Mouse (Mus musculus) mesoderm, embryonic 11.5 days (tissue): ENCODE measurements at regions not wholly inside any gene's neighbourhood (a gene's known extent, or its start where the extent isn't known, plus 50 kb on each side); places are given as distances from the start of the nearest gene placed in this dataset.

Experiments used
- DNase-seq: peaks from one replicate; pipeline ENCODE4 v3.0.0-alpha.2; 2012; ENCODE audit warnings: low read depth, low spot score

DNA sequence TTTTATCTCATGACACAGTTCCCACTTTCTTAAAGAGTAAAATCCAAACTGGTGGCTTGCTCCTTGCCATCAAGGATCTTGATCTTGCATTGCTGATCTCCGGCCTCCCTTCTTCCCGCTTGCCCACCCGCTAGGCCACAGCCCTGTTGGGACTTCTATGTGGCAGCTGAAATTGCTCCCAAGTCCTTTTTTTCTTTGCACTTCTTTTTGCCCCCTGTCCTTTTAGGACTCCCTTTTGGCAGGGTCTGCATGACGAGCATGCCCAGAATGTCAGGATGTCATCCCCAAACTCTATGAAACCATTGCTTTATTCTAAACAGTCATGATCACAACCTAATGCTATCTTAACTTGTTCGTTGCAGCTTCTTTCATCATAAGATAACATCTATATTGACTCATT lies 588.6 kb downstream of the Tox3 start:
- DNase-seq: no peak

DNA sequence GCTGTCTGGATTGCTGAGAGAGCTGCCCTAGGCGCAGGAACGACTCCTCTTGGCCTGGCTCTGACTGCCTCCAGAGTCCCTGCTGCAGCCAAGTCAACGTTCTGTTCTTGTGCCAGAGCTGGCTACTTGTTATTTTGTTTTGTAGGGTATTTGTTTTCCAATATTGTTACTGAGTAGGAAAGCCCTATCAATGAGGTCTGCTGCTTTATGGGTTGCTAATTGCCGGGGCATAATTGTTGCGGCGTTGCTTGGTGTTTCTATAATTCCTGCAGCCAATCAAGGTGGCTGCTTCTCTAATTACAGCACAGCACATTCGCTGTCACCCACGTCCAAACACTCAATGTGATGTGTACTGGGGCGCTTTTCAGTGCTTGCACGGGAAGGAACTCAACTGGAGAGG lies 589.4 kb downstream of the Tox3 start:
- DNase-seq: no peak

DNA sequence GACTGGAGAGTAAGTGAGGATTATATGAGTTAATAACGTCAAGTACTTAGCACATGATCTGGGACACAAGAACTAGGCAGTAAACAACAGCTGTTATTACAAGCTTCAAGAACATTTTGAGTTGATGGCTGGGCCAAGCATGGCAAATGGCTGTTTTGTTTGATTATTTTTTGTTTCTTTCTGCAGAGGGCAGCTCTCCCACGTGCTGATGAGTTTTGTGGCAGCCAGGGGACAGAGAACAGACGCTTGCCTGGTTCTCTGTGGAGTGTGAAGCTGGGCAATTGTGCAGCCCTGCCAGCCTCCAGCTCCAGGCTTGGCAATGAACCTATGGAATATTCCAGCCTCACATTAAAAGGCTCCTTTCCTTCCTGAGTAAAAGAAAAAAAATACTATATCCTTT lies 592.2 kb downstream of the Tox3 start:
- no peak for DNase-seq

DNA sequence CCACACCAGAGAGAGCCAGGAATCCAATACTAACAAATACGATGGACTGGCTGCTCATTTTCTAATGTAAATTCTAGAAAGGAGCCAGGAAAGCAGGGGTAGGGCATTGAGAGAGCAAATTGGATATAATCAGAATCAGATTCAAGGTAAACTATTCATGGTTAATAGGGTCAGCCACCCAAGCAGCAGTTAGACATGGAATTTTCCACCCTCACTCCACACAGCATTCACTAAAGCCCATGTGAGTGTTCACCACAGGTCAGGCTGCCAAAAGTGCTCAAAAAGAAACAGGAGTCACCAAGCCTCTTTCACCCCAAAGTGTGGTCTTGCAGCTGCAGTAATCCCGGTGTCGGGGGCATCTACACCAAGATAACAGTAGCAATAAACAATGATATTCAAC lies 596.9 kb downstream of the Tox3 start:
- no peak for DNase-seq

DNA sequence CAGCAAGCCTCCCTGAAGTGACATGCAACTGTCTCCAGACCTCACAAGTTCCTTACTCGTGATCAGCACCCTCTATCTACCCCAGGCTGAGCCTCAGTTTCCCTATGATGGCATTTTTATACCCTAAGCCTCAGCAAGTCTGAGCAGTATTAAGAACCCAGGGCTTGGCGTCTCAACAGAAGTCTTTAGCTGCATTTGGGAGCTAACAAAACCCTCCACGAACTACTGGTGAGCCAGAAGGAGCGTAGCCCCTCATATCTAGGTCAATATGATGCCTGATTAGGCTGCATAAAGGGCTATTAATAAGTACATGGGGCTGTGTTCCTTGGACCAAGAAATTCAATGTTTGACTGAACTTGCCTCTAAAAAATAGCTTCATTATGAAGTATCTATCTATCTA lies 600.4 kb downstream of the Tox3 start:
- DNase-seq: no peak

DNA sequence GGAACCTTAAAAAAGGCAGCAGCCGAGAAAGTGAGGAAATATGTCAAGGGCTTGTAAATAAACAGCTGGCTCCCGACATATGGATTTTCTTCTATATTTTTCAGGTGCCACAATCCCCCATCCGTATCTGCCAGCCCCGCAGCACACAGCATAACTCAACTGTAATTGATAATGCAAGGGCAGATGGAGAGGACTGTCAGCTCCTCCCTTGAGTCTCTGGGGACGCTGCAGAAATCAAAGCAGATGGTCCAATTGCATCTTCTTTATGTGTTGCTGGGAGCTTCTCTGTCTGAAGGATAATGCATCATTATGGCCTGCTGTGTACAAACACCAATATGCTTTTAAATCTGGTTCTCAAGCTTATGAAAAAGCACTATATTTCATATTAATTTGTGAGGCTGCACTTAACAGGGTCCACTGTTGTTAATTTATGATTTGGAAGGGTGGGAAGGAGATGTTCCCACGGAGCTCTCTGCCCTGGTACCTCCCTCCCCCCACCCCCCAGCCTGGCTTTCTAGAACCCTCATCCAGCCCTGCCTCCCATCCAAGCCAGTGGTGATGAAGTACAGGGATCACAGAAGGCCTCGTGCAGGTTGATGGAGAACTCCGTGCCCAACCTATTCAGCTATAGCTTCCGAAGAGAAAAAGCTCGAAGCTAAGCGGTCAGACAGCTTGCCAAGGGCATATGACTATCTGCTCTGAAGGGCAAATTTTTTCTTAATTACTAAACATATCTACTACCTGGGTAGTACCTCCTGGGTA lies 603.7 kb downstream of the Tox3 start:
- DNase-seq: peak; percentile 49

DNA sequence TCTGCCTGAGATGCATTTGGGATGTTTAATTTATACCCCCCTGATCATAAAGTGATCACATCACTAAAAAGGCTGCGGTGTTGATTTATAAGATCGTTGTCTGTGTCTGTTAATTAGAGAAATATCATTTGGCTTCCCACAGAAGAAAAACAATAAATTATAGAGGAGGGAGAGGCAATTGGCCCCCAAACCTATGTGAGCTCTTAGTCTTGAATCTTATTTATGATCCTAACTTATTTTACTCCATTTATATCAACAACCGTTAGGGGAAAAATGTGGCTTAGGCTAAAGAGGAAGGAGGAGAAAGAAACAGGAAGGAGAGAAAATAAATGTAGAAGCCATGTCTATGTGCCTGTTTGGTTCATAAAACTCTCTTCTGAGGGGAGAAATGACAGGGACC lies 609.5 kb downstream of the Tox3 start:
- no peak for DNase-seq

DNA sequence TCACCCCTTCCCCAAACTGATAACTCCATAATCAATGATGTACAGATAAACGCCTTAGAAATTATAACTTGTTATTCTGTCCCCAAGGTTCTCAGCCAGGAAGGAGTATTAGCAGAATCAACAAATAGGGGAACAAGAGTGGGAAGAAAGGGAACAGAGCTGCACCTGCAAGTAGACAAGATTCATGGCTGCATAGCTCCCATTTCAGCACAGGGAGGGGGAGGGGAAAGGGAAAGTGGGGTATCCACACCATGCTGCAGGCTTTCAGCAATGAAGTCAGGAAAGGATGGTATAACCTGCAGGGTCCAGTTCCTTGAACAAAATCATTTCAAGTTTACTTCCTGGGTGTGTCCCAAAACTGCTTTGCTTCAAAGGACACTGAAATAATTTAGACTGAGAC lies 610.5 kb downstream of the Tox3 start:
- DNase-seq: no peak

DNA sequence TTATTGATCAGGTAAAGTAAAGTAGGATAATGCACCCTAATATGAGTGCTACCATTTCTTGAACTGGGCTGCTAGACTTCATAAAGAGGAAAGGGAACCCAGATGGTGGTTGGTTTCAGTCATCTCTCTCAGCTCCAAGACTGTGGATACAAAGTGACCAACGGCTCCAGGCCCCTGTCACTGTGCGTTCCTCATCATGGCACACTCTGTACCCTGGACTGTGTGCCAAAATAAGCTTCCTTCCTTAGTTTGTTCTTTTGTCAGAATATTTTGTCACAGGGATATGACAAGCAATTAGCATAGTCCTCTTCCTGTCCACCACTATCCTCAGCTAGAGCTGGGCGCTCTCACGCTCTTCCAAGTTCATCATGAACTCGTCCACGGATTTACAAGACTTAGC lies 620.9 kb downstream of the Tox3 start:
- no peak for DNase-seq

DNA sequence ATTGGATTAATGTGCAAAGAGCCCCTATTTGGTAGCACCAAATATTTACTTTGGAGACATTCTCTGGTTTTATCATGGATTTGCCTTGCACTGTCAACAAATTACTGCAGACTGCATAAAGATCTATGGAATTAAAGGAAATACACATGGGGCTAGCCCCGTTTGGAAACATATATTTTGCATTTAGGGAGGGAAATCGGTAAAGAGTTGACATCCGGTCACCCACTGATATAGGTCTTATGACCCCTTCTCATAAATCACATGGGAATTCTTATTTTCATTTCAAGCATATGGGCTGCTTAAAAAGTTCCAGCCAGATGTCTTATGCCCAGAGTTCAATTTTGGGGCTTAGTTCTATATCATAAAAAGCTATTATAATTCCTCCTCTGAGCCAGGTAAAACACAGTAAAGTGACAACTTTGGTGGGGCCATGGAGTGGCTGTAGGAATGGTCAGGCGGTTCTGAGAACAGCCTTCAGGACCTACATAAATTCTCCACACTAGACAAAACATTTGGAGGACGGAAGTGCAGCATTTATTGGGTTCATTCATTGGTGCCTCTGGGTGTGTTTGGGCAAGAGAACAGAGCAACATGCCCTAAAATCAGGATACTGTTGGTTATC lies 626.3 kb downstream of the Tox3 start:
- no peak for DNase-seq

DNA sequence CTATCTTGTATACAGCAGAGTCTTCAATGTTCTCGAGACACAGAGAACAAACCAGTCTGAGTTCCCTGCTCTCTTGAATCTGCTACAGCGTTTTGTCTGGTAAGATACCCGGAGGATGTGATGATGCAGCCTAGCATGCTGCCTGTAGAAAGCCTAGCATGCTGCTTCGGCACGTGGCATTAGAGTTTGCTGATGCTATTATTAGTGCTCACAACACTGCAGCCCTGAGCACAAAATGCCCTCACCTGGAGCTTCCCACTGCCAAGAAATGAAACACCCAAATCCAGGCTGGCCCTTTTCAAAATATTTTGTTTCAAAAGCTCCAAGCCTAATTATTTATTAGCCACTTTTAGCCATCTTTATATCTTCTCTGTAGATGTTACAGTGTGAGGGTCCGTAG lies 634.3 kb downstream of the Tox3 start:
- DNase-seq: no peak

DNA sequence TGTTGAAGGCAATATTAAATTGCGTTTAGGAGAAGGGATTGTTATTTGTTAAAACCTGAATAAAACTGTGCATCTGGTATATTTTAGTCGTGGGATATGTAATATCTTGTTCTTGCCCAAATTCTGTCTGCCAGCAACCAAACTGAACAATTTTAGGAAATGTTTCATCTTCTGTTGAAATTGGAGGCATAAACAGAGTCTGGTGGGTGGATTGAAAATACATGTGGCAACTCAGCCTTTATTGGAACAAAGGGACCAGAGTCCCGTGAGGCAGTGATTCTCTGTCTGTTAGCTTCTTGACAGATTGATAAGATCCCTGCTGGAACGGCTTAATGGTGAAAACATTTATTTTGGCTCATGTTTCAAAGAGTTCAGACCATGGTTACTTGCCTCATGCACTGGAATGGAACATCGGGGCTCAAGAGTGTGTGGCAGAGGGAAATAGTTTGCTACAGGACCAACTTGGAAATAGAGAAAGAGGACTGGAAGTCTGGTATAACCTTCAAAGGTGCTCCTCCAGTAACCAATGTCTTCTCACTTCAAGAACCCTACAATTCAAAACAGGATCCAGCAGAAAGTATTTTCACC lies 640.7 kb downstream of the Tox3 start:
- DNase-seq: peak; percentile 24

DNA sequence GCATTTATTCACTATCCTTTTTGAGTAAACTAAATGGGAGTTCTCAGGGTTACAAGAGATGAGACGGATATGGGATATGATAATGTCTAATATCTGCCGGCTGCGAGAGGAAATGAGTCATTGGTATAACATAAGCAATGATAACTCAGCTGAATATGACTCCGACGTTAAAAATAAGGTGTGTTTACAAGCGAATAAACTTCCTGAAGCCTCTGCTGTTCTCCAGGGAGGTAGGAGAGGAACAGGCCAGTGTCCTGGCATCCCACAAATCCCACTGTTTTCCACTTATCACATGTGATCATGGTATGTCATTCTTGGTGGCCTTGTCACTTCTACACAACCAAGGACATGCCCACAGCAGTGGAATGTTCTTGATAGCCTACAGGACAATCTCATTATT lies 641.7 kb upstream of the Sall1 start:
- DNase-seq: no peak

DNA sequence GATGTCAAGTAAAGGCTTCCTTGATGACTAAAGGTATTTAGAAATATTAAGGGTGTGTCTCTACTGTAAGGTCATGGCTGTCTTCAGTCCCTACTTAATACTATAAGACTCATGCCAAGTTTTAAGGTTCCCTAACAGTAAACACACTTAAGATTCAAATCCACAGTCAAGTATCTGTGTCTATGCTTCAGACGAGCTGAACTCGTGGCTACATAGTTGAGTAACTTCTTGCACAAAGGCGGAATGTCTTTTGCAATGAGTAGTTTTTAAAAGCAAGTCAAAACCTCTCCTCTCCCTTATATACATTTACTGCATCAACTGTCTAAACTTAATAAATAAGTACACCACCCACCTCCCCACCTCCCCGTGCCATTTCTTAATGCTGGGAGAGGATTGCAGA lies 637.0 kb upstream of the Sall1 start:
- DNase-seq: no peak

DNA sequence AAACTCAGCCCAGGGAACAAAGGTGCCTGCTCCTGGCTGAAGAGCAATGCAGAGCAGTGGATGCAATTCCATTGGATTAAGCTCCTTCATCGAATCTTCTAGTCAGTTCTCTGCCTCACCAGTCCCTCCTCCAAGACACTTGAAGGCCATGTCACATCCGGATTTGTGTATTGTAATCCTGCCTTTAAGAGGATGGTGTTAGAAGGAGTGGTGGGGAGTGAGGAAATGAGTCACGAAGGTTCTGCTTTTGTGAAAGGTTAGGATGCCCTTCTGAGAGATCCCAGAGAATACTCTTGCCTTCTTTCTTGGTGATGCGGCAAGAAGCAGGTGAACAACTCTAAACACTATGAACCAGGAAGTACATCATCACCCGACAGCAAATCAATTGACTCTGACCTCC lies 636.4 kb upstream of the Sall1 start:
- DNase-seq: no peak

DNA sequence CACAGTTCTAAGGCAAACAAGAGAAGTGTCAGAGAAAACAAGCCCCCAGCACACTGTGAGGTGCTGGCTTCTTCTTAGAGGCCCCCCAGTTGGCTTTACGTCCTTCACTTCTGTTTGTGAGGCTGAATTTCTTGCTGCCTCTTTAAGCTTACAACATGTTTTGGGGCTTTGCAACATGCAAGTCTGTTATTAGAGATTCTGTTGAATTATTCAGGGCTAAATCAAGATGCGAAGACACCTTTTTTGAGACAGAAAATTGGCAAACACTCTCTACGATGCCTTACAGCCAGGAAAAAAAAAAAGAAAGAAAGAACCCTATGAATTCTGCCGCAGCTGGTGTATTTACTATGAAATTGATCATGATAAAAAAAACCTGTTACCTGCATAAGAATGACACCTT lies 635.6 kb upstream of the Sall1 start:
- DNase-seq: no peak

DNA sequence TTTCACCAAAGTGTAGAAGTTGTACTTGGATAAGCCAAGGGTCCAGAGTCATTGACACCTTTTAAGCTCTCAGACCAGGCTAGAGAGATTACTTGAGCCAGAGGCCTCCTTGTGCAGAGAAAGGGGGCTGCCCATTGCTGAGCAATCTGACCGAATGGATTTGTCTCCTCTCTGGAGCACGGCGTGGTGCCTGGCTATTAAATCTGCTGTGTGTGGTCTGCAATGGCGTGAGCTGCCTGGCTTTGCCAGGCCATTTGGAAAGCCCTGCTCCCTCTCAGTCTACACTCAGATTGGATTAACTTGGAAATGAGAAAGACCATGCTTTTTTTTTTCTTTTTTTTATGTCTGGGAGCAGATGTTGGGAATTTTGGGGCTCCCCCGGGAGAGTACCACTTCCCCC lies 633.3 kb upstream of the Sall1 start:
- DNase-seq: no peak

DNA sequence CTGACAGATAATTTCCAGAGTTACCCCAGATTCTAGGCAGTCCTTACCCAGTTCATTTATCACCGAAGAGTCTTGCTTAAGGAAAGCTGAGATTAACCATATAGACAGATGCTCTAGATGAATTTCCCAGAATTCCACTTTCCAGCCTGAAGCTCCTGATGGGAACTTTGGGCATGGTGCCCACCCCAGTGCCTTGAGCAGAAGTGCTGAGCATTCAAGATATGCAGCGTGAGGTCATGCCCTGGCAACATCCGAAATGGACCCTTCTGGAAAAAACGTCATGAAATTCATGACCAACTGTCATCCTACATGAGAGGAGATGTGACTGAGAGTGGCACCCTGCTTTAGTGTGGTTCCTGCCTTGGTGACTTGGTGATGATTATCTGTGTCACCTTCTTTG lies 629.9 kb upstream of the Sall1 start:
- DNase-seq: no peak

DNA sequence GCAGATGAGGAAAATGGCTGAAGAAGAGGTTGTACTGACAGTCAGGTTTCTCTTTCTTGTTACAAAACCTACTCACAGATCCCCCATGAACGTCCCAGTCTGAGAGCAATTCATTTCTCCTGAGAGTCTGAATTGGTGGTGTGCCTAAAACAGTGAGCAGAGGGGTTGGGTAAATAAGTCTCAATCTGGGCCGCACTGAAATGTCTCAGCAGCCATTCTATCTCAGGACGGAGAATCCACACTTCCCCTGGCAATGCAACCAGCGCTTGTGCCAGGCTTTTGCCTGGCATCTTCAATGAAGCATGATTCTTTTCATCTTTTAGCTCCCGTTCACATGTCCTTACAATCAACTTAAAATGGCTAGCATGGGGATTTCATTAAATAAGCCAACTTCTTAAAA lies 628.7 kb upstream of the Sall1 start:
- no peak for DNase-seq

DNA sequence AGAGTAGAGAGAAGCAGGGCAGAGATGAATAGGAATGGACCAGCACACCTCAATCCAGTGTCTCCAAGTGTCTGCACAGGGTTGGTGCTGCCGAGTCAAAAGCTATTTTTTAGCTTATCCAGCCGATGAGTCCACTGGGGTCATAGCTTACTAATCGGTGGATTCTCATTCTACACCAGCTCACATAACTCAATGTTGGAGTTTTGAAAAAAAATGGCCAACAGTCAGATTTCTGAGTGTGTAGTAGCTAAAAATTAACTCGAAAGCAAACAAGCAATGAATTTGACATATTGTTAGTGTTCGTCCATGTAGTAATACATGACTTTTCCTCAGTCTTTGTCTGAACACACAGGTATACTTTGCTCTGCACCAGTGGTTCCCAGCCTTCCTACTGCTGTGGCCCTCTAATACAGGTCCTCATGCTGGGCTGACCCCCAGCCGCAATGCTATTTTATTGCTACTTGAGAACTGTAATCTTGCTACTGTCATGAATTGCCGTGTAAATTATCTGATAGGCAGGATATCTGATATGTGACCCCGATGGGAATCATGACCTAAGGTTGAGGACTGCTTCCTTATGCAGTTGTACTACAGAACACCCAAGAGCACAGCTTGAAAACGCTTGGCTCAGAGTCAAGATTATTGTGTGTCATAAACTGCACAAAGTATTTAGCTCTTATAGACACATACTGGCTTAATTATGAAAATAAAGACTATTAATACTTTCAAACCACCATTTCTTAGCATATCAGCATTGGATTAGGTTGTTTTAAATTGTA lies 621.1 kb upstream of the Sall1 start:
- DNase-seq: no peak

DNA sequence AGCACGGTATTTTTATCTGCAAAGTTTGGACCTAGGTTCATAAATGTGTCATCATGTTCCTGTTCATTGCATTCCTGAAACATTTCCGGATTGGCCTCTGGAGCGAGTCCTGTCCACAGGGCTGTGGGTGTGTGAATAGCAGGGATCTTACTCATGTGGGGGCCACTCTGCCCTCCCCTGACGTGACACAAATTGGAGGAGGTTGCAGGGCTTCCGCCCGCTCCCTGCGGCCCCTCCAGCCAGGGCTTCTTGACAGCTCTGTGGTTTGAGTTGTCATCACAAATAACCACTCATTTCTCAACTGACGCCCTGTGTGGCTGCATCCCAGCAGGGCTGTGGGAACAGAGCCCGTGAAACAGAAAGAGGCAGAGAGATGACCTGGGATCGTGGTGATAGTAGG lies 619.9 kb upstream of the Sall1 start:
- DNase-seq: peak; percentile 21
